Mouse (Mus musculus): ENCODE results near the gene Sec14l3. TPM values are rescaled to one million over a fixed set of nuclear protein-coding genes. Genes with fewer than 3 reads are reported as not detected.

Sec14l3 gene
- polyA plus RNA-seq, 1 experiment: not detected

- H3K79me2 ChIP-seq (ENCODE audit: control insufficient read depth, insufficient read depth): no peaks in the 10 kb centered on the region
- H3K27me3 ChIP-seq (ENCODE audit: control insufficient read depth, insufficient read depth, insufficient read length): peaks cover 42% of the 10 kb centered on the region
- H3ac ChIP-seq (ENCODE audit: control insufficient read depth, insufficient read length, low read depth): no peak overlapping the region
- TF ChIP-seq CTCF (IDR thresholded peaks at IDR 0.05; ENCODE audit: control insufficient read depth, insufficient read depth, insufficient read length): no peak
- no peak for TF ChIP-seq MAX (IDR thresholded peaks at IDR 0.05)
- TF ChIP-seq FOSL1 (IDR thresholded peaks at IDR 0.05; ENCODE audit: insufficient read depth, low read length, poor library complexity, severe bottlenecking): no peak
- no peak for TF ChIP-seq MYOD1 (IDR thresholded peaks at IDR 0.05; ENCODE audit: control insufficient read depth, insufficient read length, low read depth)
- TF ChIP-seq MYOG (IDR thresholded peaks at IDR 0.05; ENCODE audit: control insufficient read depth, extremely low read depth, insufficient read length): no peak
- no peak for TF ChIP-seq USF1 (IDR thresholded peaks at IDR 0.05; ENCODE audit: low read depth)
- TF ChIP-seq CEBPB (IDR thresholded peaks at IDR 0.05; ENCODE audit: low read depth): no peak
- H3K36me3 ChIP-seq (ENCODE audit: control insufficient read depth, insufficient read depth): no peaks in the 10 kb centered on the region
- no peak overlapping the region for H3K4me3 ChIP-seq (ENCODE audit: insufficient read depth, poor library complexity, severe bottlenecking)
- H3K79me3 ChIP-seq (ENCODE audit: low read depth): no peaks in the 10 kb centered on the region
Observed at GRCm38 (mm10) chr11:4035116-4035892, 29.3 kb upstream of the Sec14l3 start.

- H3K79me3 ChIP-seq (ENCODE audit: low read depth): no peaks in the 10 kb centered on the region
- no peak overlapping the region for H3ac ChIP-seq (ENCODE audit: control insufficient read depth, insufficient read length, low read depth)
- H3K36me3 ChIP-seq (ENCODE audit: control insufficient read depth, insufficient read depth): no peaks in the 10 kb centered on the region
- H3K4me3 ChIP-seq (ENCODE audit: insufficient read depth, poor library complexity, severe bottlenecking): no peak overlapping the region
- H3K27me3 ChIP-seq (ENCODE audit: control insufficient read depth, insufficient read depth, insufficient read length): peaks cover 40% of the 10 kb centered on the region
- TF ChIP-seq USF1 (IDR thresholded peaks at IDR 0.05; ENCODE audit: low read depth) (no peak), CTCF (IDR thresholded peaks at IDR 0.05; ENCODE audit: control insufficient read depth, insufficient read depth, insufficient read length) (no peak), FOSL1 (IDR thresholded peaks at IDR 0.05; ENCODE audit: insufficient read depth, low read length, poor library complexity, severe bottlenecking) (no peak), MYOG (IDR thresholded peaks at IDR 0.05; ENCODE audit: control insufficient read depth, extremely low read depth, insufficient read length) (no peak), MYOD1 (IDR thresholded peaks at IDR 0.05; ENCODE audit: control insufficient read depth, insufficient read length, low read depth) (no peak), CEBPB (IDR thresholded peaks at IDR 0.05; ENCODE audit: low read depth) (no peak), MAX (IDR thresholded peaks at IDR 0.05) (no peak)
- no peaks in the 10 kb centered on the region for H3K79me2 ChIP-seq (ENCODE audit: control insufficient read depth, insufficient read depth)
Observed at GRCm38 (mm10) chr11:4035916-4036315, 28.7 kb upstream of the Sec14l3 start.

- Histone ChIP-seq H3K4me3 (ENCODE audit: insufficient read depth, poor library complexity, severe bottlenecking) (no peak overlapping the region), H3K79me2 (ENCODE audit: control insufficient read depth, insufficient read depth) (no peaks in the 10 kb centered on the region), H3ac (ENCODE audit: control insufficient read depth, insufficient read length, low read depth) (no peak overlapping the region), H3K79me3 (ENCODE audit: low read depth) (no peaks in the 10 kb centered on the region), H3K36me3 (ENCODE audit: control insufficient read depth, insufficient read depth) (no peaks in the 10 kb centered on the region), H3K27me3 (ENCODE audit: control insufficient read depth, insufficient read depth, insufficient read length) (peaks cover 39% of the 10 kb centered on the region)
- TF ChIP-seq MAX (IDR thresholded peaks at IDR 0.05) (no peak), CTCF (IDR thresholded peaks at IDR 0.05; ENCODE audit: control insufficient read depth, insufficient read depth, insufficient read length) (no peak), FOSL1 (IDR thresholded peaks at IDR 0.05; ENCODE audit: insufficient read depth, low read length, poor library complexity, severe bottlenecking) (no peak), USF1 (IDR thresholded peaks at IDR 0.05; ENCODE audit: low read depth) (no peak), MYOG (IDR thresholded peaks at IDR 0.05; ENCODE audit: control insufficient read depth, extremely low read depth, insufficient read length) (no peak), CEBPB (IDR thresholded peaks at IDR 0.05; ENCODE audit: low read depth) (no peak), MYOD1 (IDR thresholded peaks at IDR 0.05; ENCODE audit: control insufficient read depth, insufficient read length, low read depth) (no peak)
Observed at GRCm38 (mm10) chr11:4036365-4037084, 28.1 kb upstream of the Sec14l3 start.

- H3K4me3 ChIP-seq (ENCODE audit: insufficient read depth, poor library complexity, severe bottlenecking): no peak overlapping the region
- H3ac ChIP-seq (ENCODE audit: control insufficient read depth, insufficient read length, low read depth): no peak overlapping the region
- no peaks in the 10 kb centered on the region for H3K36me3 ChIP-seq (ENCODE audit: control insufficient read depth, insufficient read depth)
- peaks cover 39% of the 10 kb centered on the region for H3K27me3 ChIP-seq (ENCODE audit: control insufficient read depth, insufficient read depth, insufficient read length)
- H3K79me2 ChIP-seq (ENCODE audit: control insufficient read depth, insufficient read depth): no peaks in the 10 kb centered on the region
- TF ChIP-seq USF1 (IDR thresholded peaks at IDR 0.05; ENCODE audit: low read depth): no peak
- TF ChIP-seq MAX (IDR thresholded peaks at IDR 0.05): no peak
- TF ChIP-seq CEBPB (IDR thresholded peaks at IDR 0.05; ENCODE audit: low read depth): no peak
- TF ChIP-seq MYOG (IDR thresholded peaks at IDR 0.05; ENCODE audit: control insufficient read depth, extremely low read depth, insufficient read length): no peak
- no peaks in the 10 kb centered on the region for H3K79me3 ChIP-seq (ENCODE audit: low read depth)
Observed at GRCm38 (mm10) chr11:4039951-4040350, 24.7 kb upstream of the Sec14l3 start.

- Histone ChIP-seq H3K79me3 (ENCODE audit: low read depth) (no peaks in the 10 kb centered on the region), H3K79me2 (ENCODE audit: control insufficient read depth, insufficient read depth) (no peaks in the 10 kb centered on the region)
Observed at GRCm38 (mm10) chr11:4041123-4041625, 23.5 kb upstream of the Sec14l3 start.

More at GRCm38 (mm10) chr11:4041123-4041625, 23.5 kb upstream of the Sec14l3 start:
- Histone ChIP-seq H3ac (ENCODE audit: control insufficient read depth, insufficient read length, low read depth) (no peak overlapping the region), H3K4me3 (ENCODE audit: insufficient read depth, poor library complexity, severe bottlenecking) (no peak overlapping the region), H3K27me3 (ENCODE audit: control insufficient read depth, insufficient read depth, insufficient read length) (peaks cover 41% of the 10 kb centered on the region), H3K36me3 (ENCODE audit: control insufficient read depth, insufficient read depth) (no peaks in the 10 kb centered on the region)
- no peak for TF ChIP-seq CEBPB (IDR thresholded peaks at IDR 0.05; ENCODE audit: low read depth)
- TF ChIP-seq MYOG (IDR thresholded peaks at IDR 0.05; ENCODE audit: control insufficient read depth, extremely low read depth, insufficient read length): no peak
- no peak for TF ChIP-seq FOSL1 (IDR thresholded peaks at IDR 0.05; ENCODE audit: insufficient read depth, low read length, poor library complexity, severe bottlenecking)

Data from C2C12 (cell line).